Mouse (Mus musculus) ES-Bruce4 (cell line): ENCODE measurements around the gene Pdcd6ip. TPM values are rescaled to one million over a fixed set of nuclear protein-coding genes. Genes with fewer than 3 reads are reported as not detected.

Experiments used
- H3K27ac ChIP-seq: 2 replicates; pipeline ENCODE4 v1.5.1; 2012; ENCODE audit warnings: low read length, inconsistent platforms; ENCODE audit not compliant: insufficient read depth
- H3K27me3 ChIP-seq: 2 replicates; pipeline ENCODE4 v1.6.1; 2012; ENCODE audit warnings: mild to moderate bottlenecking, low read length, inconsistent platforms; ENCODE audit not compliant: control insufficient read depth, poor library complexity, insufficient read depth, severe bottlenecking
- H3K36me3 ChIP-seq: 2 replicates; pipeline ENCODE4 v1.6.1; 2012; ENCODE audit warnings: inconsistent platforms, mild to moderate bottlenecking, low read length, moderate library complexity; ENCODE audit not compliant: control insufficient read depth, poor library complexity, insufficient read depth, severe bottlenecking
- H3K4me1 ChIP-seq: one replicate; pipeline ENCODE4 v1.8.1; 2011; ENCODE audit warnings: low read length; ENCODE audit not compliant: control insufficient read depth, insufficient read depth
- H3K4me3 ChIP-seq: 2 replicates; pipeline ENCODE4 v1.5.1; 2011; ENCODE audit warnings: low read depth, mild to moderate bottlenecking, low read length
- H3K9ac ChIP-seq: 2 replicates; pipeline ENCODE4 v1.6.1; 2012; ENCODE audit warnings: low read depth, mild to moderate bottlenecking, inconsistent platforms; ENCODE audit not compliant: poor library complexity, severe bottlenecking
- H3K9me3 ChIP-seq: replicated peaks from 2 replicates; pipeline ENCODE4 v1.6.1; 2012; ENCODE audit warnings: mild to moderate bottlenecking, low read length, inconsistent platforms; ENCODE audit not compliant: control insufficient read depth, poor library complexity, insufficient read depth, severe bottlenecking
- CTCF ChIP-seq: IDR thresholded peaks from one replicate; pipeline ENCODE4 v1.8.1; 2011; ENCODE audit warnings: low read depth, low read length
- EP300 ChIP-seq: IDR thresholded peaks from 2 replicates; pipeline ENCODE4 v1.6.1; 2011; ENCODE audit warnings: low read depth, low read length; ENCODE audit not compliant: insufficient read depth
- POLR2A ChIP-seq: IDR thresholded peaks from one replicate; pipeline ENCODE4 v1.8.1; 2011; ENCODE audit warnings: low read length; ENCODE audit not compliant: insufficient read depth
- polyA plus RNA-seq: library from polyadenylated mRNA; stranded (reverse); fragments of >200 nt; gene quantifications from 2 replicates; pipeline ENCODE4 v1.2.4, GENCODE M21; 2011; ENCODE audit warnings: low read depth; ENCODE audit not compliant: missing spikeins, insufficient read depth, insufficient read length

Pdcd6ip gene
- polyA plus RNA-seq, result 133 TPM in 2 replicates

GRCm38 (mm10) chr9:113707481-113708360, at the start of gene Pdcd6ip:
Gene Pdcd6ip, minus strand, starts transcription at chr9:113708259.
- Histone ChIP-seq H3K4me1 (no peaks in the 10 kb centered on the region), H3K4me3 (peak within 1 kb of the TSS; percentile 90), H3K36me3 (no peaks in the 10 kb centered on the region), H3K9ac (peak within 1 kb of the TSS; percentile 88), H3K9me3 (no peaks in the 10 kb centered on the region), H3K27ac (no peak within 1 kb of the TSS), H3K27me3 (no peaks in the 10 kb centered on the region)
- no peak for TF ChIP-seq EP300
- TF ChIP-seq CTCF, result no peak
- TF ChIP-seq POLR2A, result peak; percentile 22

GRCm38 (mm10) chr9:113755888-113756719, 48.0 kb upstream of the Pdcd6ip start:
- Histone ChIP-seq H3K36me3 (no peaks in the 10 kb centered on the region), H3K4me3 (no peak overlapping the region), H3K27me3 (no peaks in the 10 kb centered on the region; the same call in 1 of the 2 replicates), H3K9me3 (no peaks in the 10 kb centered on the region), H3K27ac (no peak overlapping the region), H3K4me1 (no peaks in the 10 kb centered on the region), H3K9ac (no peak overlapping the region)
- TF ChIP-seq EP300 (no peak), POLR2A (no peak), CTCF (no peak)

GRCm38 (mm10) chr9:113749356-113749755, 41.3 kb upstream of the Pdcd6ip start:
- H3K27me3 ChIP-seq, result no peaks in the 10 kb centered on the region; the same call in 1 of the 2 replicates
- TF ChIP-seq POLR2A (no peak), CTCF (no peak), EP300 (no peak)
- H3K9me3 ChIP-seq, result no peaks in the 10 kb centered on the region
- H3K9ac ChIP-seq, result no peak overlapping the region
- H3K4me1 ChIP-seq, result no peaks in the 10 kb centered on the region
- H3K27ac ChIP-seq, result no peak overlapping the region
- no peak overlapping the region for H3K4me3 ChIP-seq
- H3K36me3 ChIP-seq, result peaks cover 3% of the 10 kb centered on the region; the same call in 1 of the 2 replicates

GRCm38 (mm10) chr9:113743291-113743690, 35.2 kb upstream of the Pdcd6ip start:
- H3K4me1 ChIP-seq, result no peaks in the 10 kb centered on the region
- no peak overlapping the region for H3K9ac ChIP-seq
- no peak overlapping the region for H3K4me3 ChIP-seq

GRCm38 (mm10) chr9:113742361-113742794, 34.3 kb upstream of the Pdcd6ip start:
- H3K9me3 ChIP-seq, result no peaks in the 10 kb centered on the region
- H3K4me3 ChIP-seq, result peak overlapping the region; percentile 81
- H3K36me3 ChIP-seq, result no peaks in the 10 kb centered on the region
- H3K27ac ChIP-seq, result no peak overlapping the region
- no peaks in the 10 kb centered on the region for H3K27me3 ChIP-seq
- H3K9ac ChIP-seq, result peak overlapping the region; percentile 94
- TF ChIP-seq CTCF (no peak), EP300 (no peak), POLR2A (no peak)
- no peaks in the 10 kb centered on the region for H3K4me1 ChIP-seq

More at GRCm38 (mm10) chr9:113743291-113743690, 35.2 kb upstream of the Pdcd6ip start:
- no peaks in the 10 kb centered on the region for H3K27me3 ChIP-seq
- TF ChIP-seq POLR2A (no peak), EP300 (no peak), CTCF (no peak)
- H3K9me3 ChIP-seq, result no peaks in the 10 kb centered on the region
- no peak overlapping the region for H3K27ac ChIP-seq
- no peaks in the 10 kb centered on the region for H3K36me3 ChIP-seq
